Mouse (Mus musculus) frontal cortex, adult 2 months (tissue): Measurements from ENCODE around the gene Cnih1. TPM values are rescaled to one million over a fixed set of nuclear protein-coding genes. Genes with fewer than 3 reads are reported as not detected.
"Not testable (repeated sequence)": the region's sequence is repeated elsewhere in the genome, so short reads cannot be mapped to it uniquely, and the experiment has no call there.

Source experiments
- DNase-seq, 2 experiments: peaks; one replicate each; pipeline ENCODE4 v3.0.0; 2022; ENCODE audit warnings: low spot score in 1 of 2; ENCODE audit errors: extremely low spot score in 1 of 2
- polyA plus RNA-seq: library from polyadenylated mRNA; depleted of rRNA; stranded (reverse); fragments of >200 nt; gene quantifications from 2 replicates; pipeline ENCODE4 v1.2.3, GENCODE M21; 2012

Cnih1 gene
- polyA plus RNA-seq, 1 experiment = 105 TPM

- DNase-seq = no peak
Measured at GRCm38 (mm10) chr14:46790303-46790702, 2.1 kb upstream of the Cnih1 start.

- DNase-seq = no peak
Measured at GRCm38 (mm10) chr14:46788505-46788901, 292 bp upstream of the Cnih1 start.

GRCm38 (mm10) chr14:46787454-46787786 is 791 bp downstream of the Cnih1 start:
- DNase-seq = no peak

GRCm38 (mm10) chr14:46785247-46785646 is 3.0 kb downstream of the Cnih1 start:
- DNase-seq = no peak

- DNase-seq = no peak
Measured at GRCm38 (mm10) chr14:46783327-46783926, 4.8 kb downstream of the Cnih1 start.

- DNase-seq = no peak
Measured at GRCm38 (mm10) chr14:46782187-46782828, 5.9 kb downstream of the Cnih1 start.

- no peak for DNase-seq
Measured at GRCm38 (mm10) chr14:46781086-46781485, 7.1 kb downstream of the Cnih1 start.

- no peak for DNase-seq
Measured at GRCm38 (mm10) chr14:46779217-46779616, 9.0 kb downstream of the Cnih1 start.

GRCm38 (mm10) chr14:46778756-46779155 is 9.5 kb downstream of the Cnih1 start:
- DNase-seq = no peak

- DNase-seq = no peak
Measured at GRCm38 (mm10) chr14:46770036-46770435, 18.2 kb downstream of the Cnih1 start.

GRCm38 (mm10) chr14:46767116-46767515 is 21.1 kb downstream of the Cnih1 start:
- peak in 1 of 2 experiments; percentile 17 for DNase-seq

GRCm38 (mm10) chr14:46761186-46761585 is 27.0 kb downstream of the Cnih1 start:
- no peak for DNase-seq

- peak; percentile 87 to 90 for DNase-seq
Measured at GRCm38 (mm10) chr14:46760355-46761029, 27.7 kb downstream of the Cnih1 start, which contains the start of gene Cdkn3. Gene Cdkn3, plus strand, starts transcription at chr14:46760541.

GRCm38 (mm10) chr14:46759970-46760354 is 28.2 kb downstream of the Cnih1 start:
- DNase-seq = no peak

- DNase-seq = no peak
Measured at GRCm38 (mm10) chr14:46757736-46758135, 30.5 kb downstream of the Cnih1 start.

GRCm38 (mm10) chr14:46755851-46756250 is 32.4 kb downstream of the Cnih1 start:
- DNase-seq = no peak

- not testable (repeated sequence) for DNase-seq
Measured at GRCm38 (mm10) chr14:46754371-46754770, 33.8 kb downstream of the Cnih1 start.

- peak in 1 of 2 experiments; percentile 24 for DNase-seq
Measured at GRCm38 (mm10) chr14:46745413-46745812, 42.8 kb downstream of the Cnih1 start.

GRCm38 (mm10) chr14:46742674-46743073 is 45.5 kb downstream of the Cnih1 start:
- DNase-seq = no peak

GRCm38 (mm10) chr14:46737346-46737745 is 50.9 kb downstream of the Cnih1 start:
- DNase-seq = not testable (repeated sequence)

GRCm38 (mm10) chr14:46736366-46736765 is 51.8 kb downstream of the Cnih1 start:
- no peak for DNase-seq
